Mouse (Mus musculus): ENCODE measurements around the gene Nr6a1.

- TF ChIP-seq CHD2 (IDR thresholded peaks at IDR 0.05; ENCODE audit: low read depth, low read length) (no peak), ZC3H11A (IDR thresholded peaks at IDR 0.05; ENCODE audit: borderline replicate concordance, low read depth, low read length) (no peak), ZNF384 (IDR thresholded peaks at IDR 0.05; ENCODE audit: low read depth, low read length) (no peak), MAFK (IDR thresholded peaks at IDR 0.05; ENCODE audit: insufficient read depth, low read depth, low read length) (no peak), HCFC1 (IDR thresholded peaks at IDR 0.05; ENCODE audit: borderline replicate concordance, insufficient read depth, low read length) (no peak)
Observed at GRCm38 (mm10) chr2:38712769-38713125, 214.7 kb downstream of the Nr6a1 start.

Data from ES-E14 (cell line).